Mouse (Mus musculus) mouse embryonic stem cell (cell line): ENCODE data around the gene Cand2.

Experiments used
- in situ Hi-C, 2 experiments: fragments of 300-500 bp; cut with MboI; formaldehyde crosslinking; loops; 1 replicate in 1 of 2; 3 replicates in 1 of 2; pipeline ENCODE4 v1.14.3; 2019 to 2020; ENCODE audit warnings: low sequenced_read_pairs in 2 of 2, low pct_unique_long_range_greater_than_20kb in 1 of 2, mixed read lengths in 1 of 2; ENCODE audit not compliant: unreplicated experiment in 1 of 2

The Cand2 gene

GRCm38 (mm10) chr6:115774501-115774921 is at the start of gene Cand2:
Gene Cand2 (plus strand): TSS chr6:115774538.
- in situ Hi-C loops, result no loop called here

GRCm38 (mm10) chr6:115727108-115727507 is 47.2 kb upstream of the Cand2 start:
- in situ Hi-C loops, result no loop called here

GRCm38 (mm10) chr6:115727570-115727969 is 46.8 kb upstream of the Cand2 start:
- in situ Hi-C loops, result no loop called here

GRCm38 (mm10) chr6:115730560-115731342 is 43.6 kb upstream of the Cand2 start:
- in situ Hi-C loops, result no loop called here

GRCm38 (mm10) chr6:115732341-115732928 is 41.9 kb upstream of the Cand2 start:
- in situ Hi-C loops, result no loop called here

- in situ Hi-C loops, result no loop called here
Observed at GRCm38 (mm10) chr6:115734909-115735308, 39.4 kb upstream of the Cand2 start.

- in situ Hi-C loops, result no loop called here
Observed at GRCm38 (mm10) chr6:115739056-115739455, 35.3 kb upstream of the Cand2 start.

GRCm38 (mm10) chr6:115743569-115743968 is 30.8 kb upstream of the Cand2 start:
- in situ Hi-C loops, result no loop called here

- in situ Hi-C loops, result no loop called here
Observed at GRCm38 (mm10) chr6:115746326-115746725, 28.0 kb upstream of the Cand2 start.

GRCm38 (mm10) chr6:115755536-115755935 is 18.8 kb upstream of the Cand2 start:
- in situ Hi-C loops, result no loop called here

- in situ Hi-C loops, result no loop called here
Observed at GRCm38 (mm10) chr6:115758981-115759435, 15.3 kb upstream of the Cand2 start.

GRCm38 (mm10) chr6:115759461-115759860 is 14.9 kb upstream of the Cand2 start:
- in situ Hi-C loops, result no loop called here

GRCm38 (mm10) chr6:115760137-115760536 is 14.2 kb upstream of the Cand2 start:
- in situ Hi-C loops, result loop anchor here in 1 of 2 experiments (10.0 kb wide), 1 partner anchor 145 kb away; no protein-coding TSS in a partner anchor

- in situ Hi-C loops, result loop anchor here in 1 of 2 experiments (10.0 kb wide), 1 partner anchor 146 kb away; no protein-coding TSS in a partner anchor
Observed at GRCm38 (mm10) chr6:115760982-115761381, 13.4 kb upstream of the Cand2 start.

- in situ Hi-C loops, result loop anchor here in 1 of 2 experiments (10.0 kb wide), 1 partner anchor 147 kb away; no protein-coding TSS in a partner anchor
Observed at GRCm38 (mm10) chr6:115761995-115762756, 12.2 kb upstream of the Cand2 start, which contains the start of gene Tmem40. Gene Tmem40 (minus strand): TSS chr6:115762410.

GRCm38 (mm10) chr6:115764179-115764578 is 10.2 kb upstream of the Cand2 start:
- in situ Hi-C loops, result loop anchor here in 1 of 2 experiments (10.0 kb wide), 1 partner anchor 149 kb away; no protein-coding TSS in a partner anchor

GRCm38 (mm10) chr6:115767357-115767756 is 7.0 kb upstream of the Cand2 start:
- in situ Hi-C loops, result loop anchor here in 1 of 2 experiments (10.0 kb wide), 1 partner anchor 153 kb away; no protein-coding TSS in a partner anchor

- in situ Hi-C loops, result loop anchor here in 1 of 2 experiments (10.0 kb wide), 1 partner anchor 153 kb away; no protein-coding TSS in a partner anchor
Observed at GRCm38 (mm10) chr6:115768207-115768606, 6.1 kb upstream of the Cand2 start.
